10 mouse cellular contexts compared by ENCODE assay signal in genomic region chr17:28455098-28455497, GRCm38 (mm10).
DNase-seq lines count a peak whose midpoint lies in the region; ATAC-seq and TF ChIP-seq lines count a peak whose summit lies in the region.
"Had no signal": no experiment of that assay in that cellular context is flagged by ENCODE, and none has a peak within 500 bp of the region (broad histone marks: within the 10 kb centered on the region; RNA-seq: fewer than 3 reads in every experiment).

No protein-coding gene starts in this region.

- no peak overlapping the region for H3K4me2 ChIP-seq in forebrain, embryonic 14.5 days (ENCODE audit: low read length)
- no peak overlapping the region for H3K4me2 ChIP-seq in forebrain, embryonic 13.5 days
- no peak overlapping the region for H3K4me2 ChIP-seq in lung, postnatal 0 days (replicated peaks; ENCODE audit: low read depth, low read length)
- H3K4me2 ChIP-seq: stomach, embryonic 15.5 days had no signal

- TF ChIP-seq EP300 in lung, postnatal 0 days (IDR thresholded peaks at IDR 0.05) = no peak

- no peaks in the 10 kb centered on the region for H3K27me3 ChIP-seq in forebrain, embryonic 14.5 days (replicated peaks; ENCODE audit: control insufficient read depth, insufficient read depth, low read length)
- H3K27me3 ChIP-seq in forebrain, embryonic 13.5 days = no peaks in the 10 kb centered on the region
- no peaks in the 10 kb centered on the region for H3K27me3 ChIP-seq in lung, postnatal 0 days (replicated peaks; ENCODE audit: insufficient read depth, low read length)
- H3K27me3 ChIP-seq in hindbrain, embryonic 10.5 days (ENCODE audit: insufficient read depth, poor library complexity, severe bottlenecking) = no peaks in the 10 kb centered on the region
- H3K27me3 ChIP-seq: stomach, embryonic 15.5 days had no signal

- no peak for ATAC-seq in forebrain, embryonic 14.5 days
- no peak for ATAC-seq in forebrain, embryonic 13.5 days
- ATAC-seq in common myeloid progenitor, adult 5-6 weeks (replicated peaks; ENCODE audit: low read depth, poor library complexity, severe bottlenecking) = peak; percentile 66; the same call in 1 of the 2 replicates
- ATAC-seq in lung, postnatal 0 days = no peak

- H3K36me3 ChIP-seq in forebrain, embryonic 14.5 days (ENCODE audit: control insufficient read depth, insufficient read depth, low read length) = no peaks in the 10 kb centered on the region
- no peaks in the 10 kb centered on the region for H3K36me3 ChIP-seq in forebrain, embryonic 13.5 days (ENCODE audit: poor library complexity, severe bottlenecking)
- H3K36me3 ChIP-seq in lung, postnatal 0 days (ENCODE audit: insufficient read depth, low read length) = no peaks in the 10 kb centered on the region
- no peaks in the 10 kb centered on the region for H3K36me3 ChIP-seq in hindbrain, embryonic 10.5 days
- H3K36me3 ChIP-seq: stomach, embryonic 15.5 days had no signal

- 74% methylated on average over 4 of the region's 4 CpGs for WGBS in forebrain, embryonic 14.5 days
- WGBS in forebrain, embryonic 13.5 days = 68% methylated on average over 4 of the region's 4 CpGs
- 47% methylated on average over 4 of the region's 4 CpGs for WGBS in lung, postnatal 0 days
- WGBS in hindbrain, embryonic 10.5 days = 73% methylated on average over 4 of the region's 4 CpGs

- no peak overlapping the region for H3K4me3 ChIP-seq in forebrain, embryonic 14.5 days (ENCODE audit: low read depth, low read length)
- no peak overlapping the region for H3K4me3 ChIP-seq in forebrain, embryonic 13.5 days
- no peak overlapping the region for H3K4me3 ChIP-seq in lung, postnatal 0 days (ENCODE audit: low read depth, low read length)
- H3K4me3 ChIP-seq in hindbrain, embryonic 10.5 days = no peak overlapping the region
- H3K4me3 ChIP-seq: stomach, embryonic 15.5 days had no signal

- H3K4me1 ChIP-seq in forebrain, embryonic 14.5 days (ENCODE audit: control insufficient read depth, insufficient read depth, low read length) = peaks cover under 1% of the 10 kb centered on the region; the same call in 1 of the 2 replicates
- H3K4me1 ChIP-seq in forebrain, embryonic 13.5 days = peaks cover 9% of the 10 kb centered on the region; the same call in 1 of the 2 replicates
- no peaks in the 10 kb centered on the region for H3K4me1 ChIP-seq in lung, postnatal 0 days (ENCODE audit: insufficient read depth, low read depth, low read length)
- H3K4me1 ChIP-seq in hindbrain, embryonic 10.5 days (replicated peaks) = peaks cover 14% of the 10 kb centered on the region; the same call in 1 of the 2 replicates
- H3K4me1 ChIP-seq: stomach, embryonic 15.5 days had no signal

- no peak overlapping the region for H3K9ac ChIP-seq in forebrain, embryonic 14.5 days (ENCODE audit: low read length)
- no peak overlapping the region for H3K9ac ChIP-seq in forebrain, embryonic 13.5 days
- no peak overlapping the region for H3K9ac ChIP-seq in lung, postnatal 0 days (replicated peaks; ENCODE audit: low read depth)
- H3K9ac ChIP-seq: stomach, embryonic 15.5 days had no signal

- TF ChIP-seq CTCF in lung, postnatal 0 days (IDR thresholded peaks at IDR 0.05) = peak; percentile 78

- no peak overlapping the region for H3K27ac ChIP-seq in forebrain, embryonic 14.5 days (ENCODE audit: low read depth, low read length)
- no peak overlapping the region for H3K27ac ChIP-seq in forebrain, embryonic 13.5 days
- H3K27ac ChIP-seq in lung, postnatal 0 days (ENCODE audit: low read length) = no peak overlapping the region
- H3K27ac ChIP-seq in hindbrain, embryonic 10.5 days = no peak overlapping the region
- H3K27ac ChIP-seq: macrophage; stomach, embryonic 15.5 days had no signal

- no peaks in the 10 kb centered on the region for H3K9me3 ChIP-seq in forebrain, embryonic 14.5 days (replicated peaks; ENCODE audit: control insufficient read depth, low read length)
- no peaks in the 10 kb centered on the region for H3K9me3 ChIP-seq in forebrain, embryonic 13.5 days (replicated peaks)
- H3K9me3 ChIP-seq in lung, postnatal 0 days (ENCODE audit: low read length) = no peaks in the 10 kb centered on the region
- H3K9me3 ChIP-seq in hindbrain, embryonic 10.5 days = no peaks in the 10 kb centered on the region
- H3K9me3 ChIP-seq: stomach, embryonic 15.5 days had no signal

- peak; percentile 27 for DNase-seq in forebrain, embryonic 14.5 days (ENCODE audit: low spot score)
- DNase-seq in ovary, postnatal 14 days (ENCODE audit: low spot score) = peak; percentile 27
- no peak for DNase-seq in ovary, postnatal 10 days (ENCODE audit: low spot score)
- peak; percentile 58 for DNase-seq in lung, postnatal 0 days (ENCODE audit: low spot score)
- DNase-seq in Muller cell, postnatal 12 days (ENCODE audit: inconsistent ontology term) = no peak
- no peak for DNase-seq in hindbrain, embryonic 10.5 days (ENCODE audit: low spot score)

Comparison
In these comparisons a context has a peak if more than half of its experiments do, and no peak if none do; other contexts are left out.
1. DNase-seq: peak in forebrain, embryonic 14.5 days (single experiment), ovary, postnatal 14 days (single experiment) and lung, postnatal 0 days (single experiment); none in ovary, postnatal 10 days (single experiment), Muller cell, postnatal 12 days (single experiment) and hindbrain, embryonic 10.5 days (single experiment).